Mouse (Mus musculus): ENCODE results near the gene Iqsec1.

DNA sequence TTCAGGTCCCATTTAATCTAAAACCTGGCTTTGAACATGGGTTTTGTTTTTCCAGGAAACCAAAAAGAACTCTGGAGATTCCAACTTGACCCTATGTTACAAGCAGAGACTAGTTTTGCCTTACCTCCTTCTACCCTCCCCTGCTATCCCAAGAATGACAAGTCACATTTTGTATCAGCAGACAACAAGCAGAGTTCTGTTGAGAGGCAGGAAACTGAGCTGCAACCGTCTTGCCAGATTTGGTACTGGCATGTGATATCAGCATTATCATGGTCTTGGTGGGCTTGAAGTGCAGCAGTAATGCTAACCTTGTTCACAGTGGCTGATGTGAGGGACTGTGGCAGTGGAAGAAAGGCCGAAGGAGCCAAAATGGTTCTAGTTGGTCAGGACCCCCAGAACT lies 141.0 kb downstream of the Iqsec1 start:
- no peak for TF ChIP-seq GATA1 (IDR thresholded peaks at IDR 0.05; ENCODE audit: borderline replicate concordance, low read length)
- TF ChIP-seq FLI1 (IDR thresholded peaks at IDR 0.05; ENCODE audit: low read length) = no peak

Measured in megakaryocyte, embryonic 14.5 days (primary cell).